Mouse (Mus musculus): ENCODE measurements at regions not wholly inside any gene's neighbourhood (a gene's known extent, or its start where the extent isn't known, plus 50 kb on each side); places are given as distances from the start of the nearest gene placed in this dataset.
"Not testable (repeated sequence)": the region's sequence is repeated elsewhere in the genome, so short reads cannot be mapped to it uniquely, and the experiment has no call there.

- DNase-seq, result peak; percentile 68 to 73
Measured at GRCm38 (mm10) chr17:16951092-16952016, 112.6 kb upstream of the Zfp960 start.

- DNase-seq, result not testable (repeated sequence)
Measured at GRCm38 (mm10) chr17:16952146-16952545, 111.8 kb upstream of the Zfp960 start.

- DNase-seq, result not testable (repeated sequence)
Measured at GRCm38 (mm10) chr17:16997241-16997640, 66.7 kb upstream of the Zfp960 start.

- DNase-seq, result peak; percentile 67 to 71
Measured at GRCm38 (mm10) chr17:17004632-17005265, 59.2 kb upstream of the Zfp960 start.

DNA sequence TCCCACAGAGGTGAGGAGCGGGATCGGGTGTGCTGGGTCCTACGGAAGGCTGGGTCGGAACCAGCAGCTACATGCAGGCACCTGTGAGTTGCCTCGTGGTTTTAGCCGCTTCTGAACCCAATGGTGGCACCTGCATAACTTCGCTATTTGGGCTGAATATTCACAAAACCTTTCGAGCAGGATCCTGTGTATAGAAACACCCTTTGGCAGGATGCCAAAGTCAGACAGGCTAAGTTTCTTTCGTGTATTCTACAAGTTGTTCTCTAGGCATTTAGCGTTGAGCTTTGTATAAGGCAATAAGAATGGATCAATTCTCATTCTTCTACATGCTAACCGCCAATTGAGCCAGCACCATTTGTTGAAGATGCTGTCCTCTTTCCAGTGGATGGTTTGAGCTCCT is 58.6 kb upstream of the Zfp960 start:
- peak in 1 of 2 experiments; percentile 11 for DNase-seq
